Mouse (Mus musculus) spleen, embryonic (tissue): Measurements from ENCODE around the gene Scgb3a1.

ENCODE experiments used
- CTCF ChIA-PET: fragments of 350-600 bp; sonication (Branson Sonifier 250); formaldehyde crosslinking; loops from one replicate; lab custom pipeline; 2022; lab: Charles Lee

Scgb3a1 gene

DNA sequence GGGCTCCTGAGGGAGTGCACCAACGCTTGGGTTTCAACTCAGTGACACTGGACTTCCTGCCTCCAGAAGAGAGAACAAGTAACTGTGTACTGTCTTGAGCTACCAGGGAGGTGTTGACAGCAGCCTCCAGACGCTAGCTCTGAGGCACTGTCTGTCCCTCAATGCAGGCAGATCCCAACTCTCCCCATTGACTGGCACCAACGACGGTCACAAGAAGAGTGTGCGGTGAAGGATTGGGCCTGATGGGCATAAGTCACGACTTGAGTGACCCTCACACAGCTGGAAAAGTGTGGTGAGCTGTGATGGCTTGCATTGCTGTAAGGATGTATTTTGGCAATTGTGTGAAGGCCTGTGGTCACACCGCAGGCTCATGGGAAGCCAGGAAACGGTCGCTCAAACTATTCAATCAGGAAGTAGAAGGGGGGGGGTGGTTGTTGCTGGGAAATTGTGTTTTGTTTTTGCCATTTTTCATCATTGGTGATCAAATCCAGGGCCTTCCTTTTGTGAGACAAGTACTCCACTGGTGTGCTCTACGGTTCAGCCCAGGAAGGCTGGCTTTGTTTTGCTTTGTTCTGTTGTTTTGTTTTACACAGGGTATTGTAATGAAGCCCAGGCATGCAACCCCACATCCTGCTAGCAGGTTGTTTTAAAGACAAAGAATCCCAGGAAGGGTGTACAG, 4.5 kb upstream of the Scgb3a1 start:
- CTCF ChIA-PET = interaction anchor here (0.6 kb wide), 1 partner anchor 51 kb away, joined by 3 read pairs; no protein-coding TSS in a partner anchor

DNA sequence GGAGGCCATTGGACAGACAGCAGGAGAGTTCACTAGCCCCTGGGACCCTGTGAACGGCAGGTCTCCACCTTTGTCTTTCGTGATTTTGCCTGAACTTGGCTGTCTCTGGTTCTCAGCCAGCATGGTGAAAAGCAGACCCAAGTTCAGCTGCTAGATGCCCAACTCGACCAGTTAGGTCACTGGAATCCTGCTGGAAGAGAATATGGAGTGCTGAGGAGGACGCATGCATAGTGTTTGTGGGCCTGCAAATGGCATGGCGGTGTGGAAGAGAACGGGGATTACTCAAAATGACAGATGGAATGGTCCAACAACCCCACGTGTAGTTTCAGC, 4.0 kb upstream of the Scgb3a1 start:
- CTCF ChIA-PET = no interaction called here

DNA sequence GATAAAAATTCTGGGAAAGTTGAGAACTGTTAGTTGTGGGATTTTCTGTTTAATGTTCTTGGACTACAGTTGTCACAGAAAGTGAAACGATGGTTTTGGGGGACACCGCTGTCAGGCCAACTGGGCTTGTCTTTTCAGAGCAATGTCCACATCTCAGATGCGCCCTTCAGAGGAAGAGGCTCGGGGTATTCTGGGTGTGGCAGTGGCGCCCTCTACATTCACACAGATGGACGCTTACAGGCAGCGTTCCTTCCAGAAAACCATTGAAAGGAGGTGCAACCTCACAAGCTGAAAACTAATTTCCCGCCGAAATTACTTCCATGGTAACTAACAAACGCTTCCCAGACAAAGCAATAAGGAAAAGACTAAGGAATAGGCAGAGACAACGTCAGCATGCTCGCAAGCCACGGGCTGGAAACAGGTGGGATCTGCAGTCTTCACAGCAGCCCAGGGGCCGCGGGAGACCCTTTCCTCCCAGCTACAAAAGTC, 1.1 kb upstream of the Scgb3a1 start:
- CTCF ChIA-PET = no interaction called here

DNA sequence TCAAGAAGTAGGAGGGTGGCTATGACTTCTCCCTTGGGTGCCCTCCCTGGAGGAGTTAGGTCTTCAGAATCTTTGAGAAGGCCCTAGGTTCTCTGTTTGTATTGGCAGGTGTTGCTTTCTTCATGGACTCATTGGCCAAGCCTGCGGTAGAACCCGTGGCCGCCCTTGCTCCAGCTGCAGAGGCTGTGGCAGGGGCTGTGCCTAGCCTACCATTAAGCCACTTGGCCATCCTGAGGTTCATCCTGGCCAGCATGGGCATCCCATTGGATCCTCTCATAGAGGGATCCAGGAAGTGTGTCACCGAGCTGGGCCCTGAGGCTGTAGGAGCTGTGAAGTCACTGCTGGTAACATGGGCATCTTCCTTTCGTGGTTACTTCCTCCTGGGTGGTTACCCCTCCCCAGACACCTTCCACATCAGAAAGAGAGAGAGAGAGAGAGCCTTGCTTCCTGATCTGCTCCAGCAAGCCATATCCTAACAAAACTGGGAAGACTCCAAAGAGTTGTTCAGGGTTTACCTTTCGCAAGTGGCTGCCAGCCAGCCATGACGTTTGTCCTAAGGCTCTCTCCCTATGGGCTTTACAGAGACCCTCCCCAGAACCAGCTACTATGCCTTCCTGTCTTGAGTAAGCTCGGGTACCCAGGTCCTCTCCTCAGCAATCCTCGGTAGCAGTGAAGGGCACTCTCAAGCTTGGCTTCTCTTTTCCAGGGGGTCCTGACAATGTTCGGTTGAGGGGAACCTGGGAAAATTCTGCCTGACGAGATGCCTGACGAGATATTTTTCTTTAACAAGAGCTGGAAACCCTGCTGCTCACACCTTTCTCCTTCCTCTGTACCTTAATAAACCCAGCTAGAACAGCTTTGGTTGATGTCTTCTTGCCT, 1.1 kb downstream of the Scgb3a1 start:
- CTCF ChIA-PET = no interaction called here

DNA sequence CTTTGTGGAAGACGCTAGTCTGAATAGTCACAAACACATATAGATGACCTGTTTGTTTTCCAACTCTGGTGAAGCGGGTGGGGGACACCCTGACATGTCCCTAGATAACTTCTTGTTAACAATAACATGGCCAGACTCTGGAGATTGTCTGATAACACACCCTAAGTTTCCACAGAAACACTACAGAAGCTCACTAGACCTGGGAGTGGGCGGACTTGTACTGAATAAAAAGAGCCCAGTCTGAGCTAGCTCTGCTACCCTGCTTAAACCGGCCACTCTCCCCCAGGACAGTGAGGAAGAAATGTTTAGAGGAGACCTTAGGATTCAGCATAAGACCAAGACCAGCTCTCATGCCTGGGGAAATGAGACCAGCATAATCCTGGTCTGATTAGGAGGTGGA, 2.1 kb downstream of the Scgb3a1 start:
- CTCF ChIA-PET = no interaction called here

DNA sequence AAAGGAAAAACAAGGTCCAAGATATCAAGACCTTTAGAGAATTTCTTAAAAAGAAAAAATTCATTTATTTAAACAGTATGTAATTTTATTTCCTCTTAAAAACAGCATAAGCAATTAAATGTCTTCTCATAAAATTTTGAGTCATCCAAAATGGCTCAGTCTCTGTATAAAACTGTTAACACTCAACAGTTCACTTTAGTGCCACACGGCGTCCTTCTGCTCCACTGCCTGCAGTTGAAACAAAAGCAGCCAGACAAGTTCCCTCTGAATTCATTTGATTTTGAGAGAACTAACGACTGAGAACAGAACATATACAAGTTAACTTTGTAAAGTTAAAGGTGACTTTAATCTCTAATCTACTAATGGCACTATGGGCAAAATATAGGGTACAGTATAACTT, 10.0 kb downstream of the Scgb3a1 start:
- CTCF ChIA-PET = no interaction called here

DNA sequence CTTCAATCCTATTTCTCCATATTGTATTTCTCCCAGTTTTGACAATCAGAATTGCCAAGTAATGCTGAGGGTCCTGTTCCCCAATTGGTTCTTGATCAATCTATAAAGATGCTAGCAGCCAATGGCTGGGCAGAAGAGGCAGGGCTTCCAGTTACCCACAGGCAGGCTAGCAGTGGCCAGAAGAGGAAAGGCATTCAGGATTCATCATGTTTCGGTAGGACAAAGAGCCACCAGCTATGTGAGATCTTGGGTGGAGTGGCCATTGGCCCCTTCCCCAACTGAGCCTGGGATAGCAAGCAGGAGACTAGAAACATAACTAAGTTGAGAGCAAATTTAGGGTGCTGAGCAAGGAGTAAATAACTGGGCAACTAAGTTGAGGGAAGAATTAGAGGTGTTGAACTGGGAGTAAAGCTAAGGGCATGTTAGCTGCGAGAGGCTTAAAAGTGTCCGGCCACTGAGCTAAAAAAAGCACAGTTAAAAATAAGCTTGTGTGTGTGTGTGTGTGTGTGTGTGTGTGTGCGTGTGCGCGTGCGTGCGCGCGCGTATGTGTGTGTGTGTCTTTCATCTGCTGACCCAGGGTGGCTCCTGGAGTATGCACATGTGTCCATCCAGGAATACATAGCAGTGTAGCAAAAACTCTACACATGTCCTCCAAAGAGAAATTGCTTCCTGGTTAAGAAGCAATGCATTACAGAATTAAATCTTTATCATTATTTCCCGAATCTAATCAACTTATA, 21.0 kb downstream of the Scgb3a1 start:
- CTCF ChIA-PET = no interaction called here

DNA sequence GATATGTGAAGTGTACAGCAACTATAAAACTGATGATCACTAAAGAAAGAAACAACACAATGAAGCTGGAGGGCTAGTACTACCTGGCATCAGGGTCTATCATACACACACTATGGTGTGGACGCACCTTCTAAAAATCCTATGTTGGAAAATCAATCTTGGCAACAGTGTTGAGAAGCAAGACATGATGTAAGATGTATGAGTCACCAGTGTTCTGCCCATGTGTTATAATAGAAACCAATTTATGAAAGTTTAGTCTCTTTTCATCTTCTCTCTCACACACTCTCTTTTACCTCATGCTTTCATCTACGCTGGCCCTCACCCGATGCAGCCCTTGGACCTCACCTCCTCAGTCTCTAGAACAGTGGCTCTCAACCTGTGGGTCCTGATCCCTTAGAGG, 31.6 kb downstream of the Scgb3a1 start:
- CTCF ChIA-PET = no interaction called here

DNA sequence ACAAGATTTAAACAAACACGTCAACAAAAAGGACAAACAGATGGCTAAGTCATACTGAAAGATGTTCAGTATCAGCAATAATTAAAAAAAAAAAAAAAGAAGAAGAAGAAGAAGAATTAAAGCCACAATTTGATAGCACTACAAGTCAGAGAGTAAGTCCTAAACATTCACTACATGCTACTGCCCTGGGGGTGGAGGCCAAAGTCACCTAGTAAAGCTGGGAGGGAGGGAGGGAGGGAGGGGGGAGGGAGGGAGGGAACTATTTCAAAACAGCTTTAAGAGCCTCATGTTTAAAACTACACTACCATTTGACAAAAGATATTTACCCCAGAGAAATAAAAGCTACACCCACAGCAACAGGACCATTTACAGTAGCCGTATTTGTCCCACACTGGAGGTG, 32.3 kb downstream of the Scgb3a1 start:
- CTCF ChIA-PET = interaction anchor here (0.5 kb wide), 1 partner anchor 97 kb away, joined by 3 read pairs; no protein-coding TSS in a partner anchor

DNA sequence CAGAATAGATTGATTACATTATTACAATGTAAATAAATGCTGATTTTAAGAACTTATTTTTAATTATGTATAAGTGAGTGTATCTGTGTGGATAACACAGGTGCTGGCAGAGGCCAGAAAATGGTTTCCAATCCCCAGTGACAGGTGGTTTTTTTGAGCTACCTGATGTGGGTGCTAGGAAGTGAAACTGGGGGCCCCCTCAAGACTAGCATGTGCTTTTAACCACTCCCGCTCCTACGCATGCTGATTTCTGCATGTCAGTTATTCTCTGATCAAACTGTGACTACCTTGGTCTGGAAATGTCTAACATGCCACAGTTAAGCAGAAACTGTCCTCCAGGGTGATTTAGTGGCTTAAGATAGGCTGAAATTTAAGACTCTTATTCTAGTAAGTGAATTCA, 33.1 kb downstream of the Scgb3a1 start:
- CTCF ChIA-PET = no interaction called here

DNA sequence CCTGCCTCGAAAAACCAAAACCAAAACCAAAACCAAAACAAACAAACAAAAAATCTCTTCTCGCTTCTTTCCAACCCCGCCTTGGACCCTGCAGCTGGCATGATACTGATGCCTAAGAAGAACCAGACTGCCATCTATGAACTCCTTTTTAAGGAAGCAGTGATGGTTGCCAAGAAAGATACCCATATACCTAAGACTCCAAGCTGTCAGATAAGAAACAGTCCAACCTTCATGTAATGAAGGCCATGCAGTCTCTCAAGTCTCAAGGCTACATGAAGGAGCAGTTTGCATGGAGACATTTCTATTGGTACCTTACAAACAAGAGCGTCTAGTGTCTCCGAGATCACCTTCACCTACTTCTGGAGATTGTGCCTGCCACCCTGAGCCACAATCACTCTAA, 34.4 kb downstream of the Scgb3a1 start:
- CTCF ChIA-PET = no interaction called here

DNA sequence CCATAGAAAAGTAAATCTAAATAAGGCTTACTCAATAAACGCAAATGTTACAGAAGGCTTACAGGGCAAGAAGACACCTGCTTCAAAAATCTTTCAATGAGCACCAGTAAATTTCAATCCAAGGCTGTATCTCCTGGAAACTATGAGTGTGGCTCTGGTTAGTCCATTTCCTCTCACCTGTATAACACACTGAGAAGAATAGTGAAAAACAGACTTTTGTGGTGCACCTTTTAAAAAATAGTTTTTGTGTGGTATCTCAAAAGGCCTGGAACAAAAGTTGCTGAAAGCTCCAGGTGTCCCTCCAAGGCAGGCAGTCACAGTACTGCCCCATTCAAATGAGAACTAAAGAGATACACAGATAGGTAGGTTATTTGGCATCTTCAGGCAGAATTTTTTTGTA, 35.7 kb downstream of the Scgb3a1 start:
- CTCF ChIA-PET = no interaction called here

DNA sequence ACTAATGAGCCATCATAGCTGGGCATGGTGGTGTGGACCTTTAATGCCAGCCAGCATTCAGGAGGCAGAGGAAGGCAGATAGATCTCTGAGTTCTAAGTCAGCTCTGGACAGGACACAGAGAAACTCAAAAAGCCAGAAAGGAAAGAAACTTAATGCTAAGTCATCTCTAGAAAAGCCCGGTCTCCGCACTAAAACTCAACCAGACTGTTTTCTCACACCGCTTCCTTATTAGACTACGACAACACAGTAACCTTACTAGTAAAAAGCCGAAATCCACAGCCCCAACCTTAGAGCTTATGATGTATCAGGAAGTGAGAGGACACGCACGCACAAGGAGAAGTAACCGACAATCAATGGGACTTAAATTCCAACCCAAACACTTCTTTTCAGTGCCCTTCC, 38.6 kb downstream of the Scgb3a1 start:
- CTCF ChIA-PET = no interaction called here

DNA sequence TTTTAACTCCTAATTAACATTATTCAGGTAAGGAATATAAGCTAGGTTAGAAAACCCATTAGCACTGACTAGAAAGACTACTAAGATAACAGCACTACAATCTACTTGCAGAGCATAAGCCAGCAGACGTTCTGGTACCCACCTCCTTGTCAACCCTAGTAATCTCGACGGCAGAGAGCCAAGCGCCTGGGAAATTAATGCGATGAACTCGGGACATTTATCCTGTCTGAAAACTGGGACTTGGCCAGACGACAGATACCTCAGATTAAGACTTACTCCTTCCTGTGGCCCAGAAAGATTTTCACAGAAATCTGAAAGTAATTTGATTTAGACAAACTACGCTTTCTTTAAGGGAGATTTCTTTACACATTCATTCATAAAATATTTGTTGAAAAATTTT, 41.4 kb downstream of the Scgb3a1 start:
- CTCF ChIA-PET = no interaction called here

DNA sequence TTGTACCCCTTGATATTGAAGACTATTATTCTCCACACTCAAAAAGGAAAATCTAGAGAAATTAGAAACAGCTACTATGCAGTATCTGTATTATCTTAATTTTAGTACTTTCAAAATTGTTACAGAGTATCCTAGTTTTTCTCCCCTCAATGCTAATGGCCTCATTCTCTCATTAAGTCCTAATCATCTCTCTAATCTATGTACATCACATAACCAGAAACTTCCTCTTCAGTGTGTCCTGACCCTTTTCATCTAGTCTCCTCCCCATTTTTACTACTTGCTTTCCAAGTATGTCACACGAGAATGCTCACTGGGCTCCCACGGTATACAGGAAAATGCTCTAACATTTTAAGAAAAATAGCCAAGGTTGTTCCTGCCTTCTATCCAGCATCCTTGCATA, 44.4 kb downstream of the Scgb3a1 start:
- CTCF ChIA-PET = no interaction called here

DNA sequence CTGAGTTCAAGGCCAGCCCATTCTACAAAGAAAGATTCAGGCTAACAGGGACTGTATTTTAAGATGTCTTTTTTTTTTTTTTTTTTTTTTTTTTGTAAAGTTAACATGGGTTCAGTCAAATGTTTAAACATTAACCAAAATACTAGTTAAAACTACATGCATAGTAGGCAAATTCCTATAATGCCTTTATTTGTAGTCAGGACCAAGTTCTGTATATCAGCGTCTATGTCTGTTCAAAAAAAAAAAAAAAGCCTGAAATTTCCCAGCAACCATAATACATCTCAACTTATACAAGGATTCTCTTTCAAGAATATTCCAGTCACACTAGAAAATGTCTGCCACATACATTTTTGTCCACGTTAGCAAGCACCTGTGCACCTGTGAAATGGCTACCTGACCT, 47.3 kb downstream of the Scgb3a1 start:
- CTCF ChIA-PET = interaction anchor here (0.7 kb wide), 1 partner anchor 52 kb away, joined by 3 read pairs; no protein-coding TSS in a partner anchor

DNA sequence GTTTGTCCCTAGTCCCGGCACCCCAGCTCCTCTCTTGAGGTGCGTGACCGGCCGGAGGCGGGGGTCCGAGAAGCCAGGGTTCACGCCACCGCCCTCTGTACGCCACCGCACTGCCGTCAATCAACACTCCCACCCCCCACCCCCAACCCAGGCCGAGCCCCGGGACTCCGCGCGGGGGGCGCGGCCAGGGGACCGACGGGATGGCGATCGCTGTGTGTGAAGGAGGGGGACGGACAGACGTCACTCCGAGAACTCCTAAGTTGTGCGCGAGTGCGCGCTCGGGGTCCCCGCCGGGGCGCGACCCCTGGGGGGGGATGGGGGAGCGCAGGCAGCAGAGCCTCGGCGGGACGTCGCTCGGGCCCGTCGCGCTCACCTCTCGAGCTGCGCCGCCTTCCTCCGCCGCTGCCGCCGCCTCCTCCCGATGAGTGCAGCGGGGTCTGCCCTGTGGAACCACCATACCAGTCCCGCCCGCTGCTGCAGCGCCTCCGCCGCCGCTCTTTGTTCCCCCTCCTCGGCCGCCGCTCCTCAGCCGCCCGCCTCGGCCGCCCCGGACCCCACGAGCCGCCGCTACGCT, 48.7 kb downstream of the Scgb3a1 start:
- CTCF ChIA-PET = no interaction called here

DNA sequence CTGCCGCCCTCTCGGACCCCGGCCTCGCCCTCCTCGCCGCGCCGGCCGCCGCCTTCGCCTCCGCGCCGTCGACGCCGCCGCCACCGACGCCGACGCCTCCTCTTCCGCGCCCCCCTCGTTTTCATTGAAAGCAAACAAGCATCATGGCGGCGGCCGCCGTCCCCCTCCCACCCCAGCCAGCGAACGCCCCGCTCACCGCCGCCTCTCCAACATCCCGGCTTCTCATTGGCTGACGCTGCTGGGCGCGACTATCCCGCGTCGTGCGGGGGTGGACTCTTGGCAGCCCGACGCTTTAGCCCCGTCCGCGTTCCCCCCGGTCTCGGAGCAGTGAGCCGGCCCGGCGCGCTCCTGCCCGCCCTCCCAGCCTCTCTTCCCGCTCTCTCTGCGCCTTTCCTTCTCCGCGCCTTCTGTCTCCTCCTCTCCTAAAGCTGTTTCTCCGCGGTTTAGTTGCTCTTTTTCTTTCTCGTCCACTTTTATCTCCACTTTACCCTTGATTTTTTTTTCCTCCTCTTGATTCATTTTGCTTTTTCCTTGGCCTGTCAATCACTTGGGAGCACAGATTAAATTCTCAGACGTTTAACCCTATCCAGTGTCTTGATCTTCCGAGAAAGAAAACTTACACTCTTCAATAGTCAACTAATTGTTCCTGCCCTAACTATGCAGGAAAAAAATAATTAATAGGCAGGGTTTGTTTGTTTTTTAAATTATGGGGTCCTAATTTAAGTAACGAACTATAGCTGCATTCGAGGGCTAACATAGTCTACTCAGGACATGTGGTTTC, 49.3 kb downstream of the Scgb3a1 start, which contains the start of gene Cnot6:
Gene Cnot6, minus strand, starts transcription at position 169 of the 781 bp plus-strand sequence.
- CTCF ChIA-PET = interaction anchor here (0.6 kb wide), 1 partner anchor 829 kb away, joined by 3 read pairs; no protein-coding TSS in a partner anchor

DNA sequence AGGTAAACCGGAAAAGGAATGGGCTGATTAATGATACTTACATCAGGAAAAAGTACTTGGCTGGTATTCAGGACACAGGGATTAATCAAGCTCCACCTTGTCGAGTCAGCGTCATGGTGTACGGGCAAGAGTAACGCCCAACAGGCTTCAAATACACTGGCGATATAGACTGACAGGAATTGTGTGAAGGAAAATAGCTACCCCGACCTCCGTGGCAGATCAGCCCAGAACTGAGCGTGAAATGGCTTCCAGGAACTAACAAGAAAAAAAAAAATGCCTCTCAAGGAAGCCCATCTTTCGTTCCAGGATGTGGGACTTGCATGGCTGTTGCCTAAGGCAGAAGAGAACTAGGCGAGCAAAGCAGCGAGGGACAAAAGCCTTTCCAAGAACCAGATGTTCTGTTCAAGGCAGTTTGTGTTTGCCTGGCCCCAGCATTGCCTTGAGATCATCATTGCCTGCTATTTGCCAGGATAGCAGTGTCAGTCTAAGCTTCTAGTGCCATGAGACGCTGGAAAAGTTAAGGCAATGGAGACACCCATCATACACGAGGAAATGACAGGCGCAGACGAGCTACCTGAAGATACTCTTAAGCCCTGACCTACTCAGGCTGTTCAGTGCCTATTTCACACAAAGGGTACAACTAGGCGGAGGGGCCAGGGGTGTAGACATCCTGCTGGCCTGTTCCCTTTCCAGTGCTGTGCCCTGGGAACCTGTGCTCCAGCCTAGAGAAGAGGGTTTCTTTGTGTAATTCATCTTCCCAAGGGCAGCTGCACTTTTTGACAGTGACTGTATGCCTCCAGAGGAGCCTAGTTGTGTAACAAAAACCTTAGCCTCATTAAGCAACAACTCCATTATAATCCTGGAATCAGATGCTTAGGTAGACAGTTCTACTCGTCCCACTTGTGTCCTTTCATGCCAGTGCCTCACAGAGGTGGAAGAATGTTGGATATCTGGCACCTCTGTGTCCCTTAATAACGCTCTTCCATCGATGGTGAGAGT, 50.2 kb downstream of the Scgb3a1 start:
- CTCF ChIA-PET = interaction anchor here (0.6 kb wide), 1 partner anchor 828 kb away, joined by 3 read pairs; no protein-coding TSS in a partner anchor
